Mouse (Mus musculus): ENCODE results near the gene Clip1. TPM values are rescaled to one million over a fixed set of nuclear protein-coding genes. Genes with fewer than 3 reads are reported as not detected.

Clip1 gene
- polyA plus RNA-seq, 1 experiment = 24.4 TPM

DNA sequence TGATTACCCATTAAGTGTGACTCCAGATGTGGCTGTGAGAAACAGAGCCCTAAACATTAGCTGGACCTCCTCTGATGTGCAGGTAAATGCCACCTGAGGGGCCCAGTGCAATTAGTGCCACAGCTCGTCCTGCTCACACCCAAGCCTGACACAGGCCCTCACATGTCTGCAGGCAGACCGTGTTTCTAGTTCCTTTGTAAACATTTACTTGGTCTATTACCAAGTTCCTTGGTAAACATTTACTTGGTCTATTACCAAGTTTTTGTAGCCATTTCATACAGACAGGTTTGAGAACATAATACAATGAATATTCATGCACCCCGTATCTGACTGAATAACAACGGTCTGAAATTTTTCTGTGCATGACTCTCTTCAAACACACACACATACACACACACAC lies 25.2 kb upstream of the Clip1 start:
- 37% methylated on average over 4 of the region's 4 CpGs for WGBS
- peaks cover 14% of the 10 kb centered on the region for H3K36me3 ChIP-seq (ENCODE audit: control insufficient read depth, insufficient read depth, low read length)

GRCm38 (mm10) chr5:123708598-123708997 lies 24.2 kb upstream of the Clip1 start:
- Histone ChIP-seq H3K27ac (ENCODE audit: insufficient read depth, low read depth, low read length) (no peak overlapping the region), H3K36me3 (ENCODE audit: control insufficient read depth, insufficient read depth, low read length) (peaks cover 15% of the 10 kb centered on the region), H3K4me3 (ENCODE audit: insufficient read depth, low read depth, low read length) (no peak overlapping the region), H3K4me1 (ENCODE audit: control insufficient read depth, insufficient read depth, low read length) (peaks cover 6% of the 10 kb centered on the region; the same call in 1 of the 2 replicates), H3K27me3 (replicated peaks; ENCODE audit: control insufficient read depth, insufficient read depth, low read length) (no peaks in the 10 kb centered on the region)
- whole genome bisulfite sequencing = 81% methylated on average over 12 of the region's 12 CpGs
- TF ChIP-seq CTCF (conservative IDR thresholded peaks at IDR 0.05; ENCODE audit: insufficient read depth, insufficient read length, low read depth, low read length) (no peak), POLR2A (IDR thresholded peaks at IDR 0.05; ENCODE audit: low read depth, low read length) (no peak)
- peak; percentile 69 for DNase-seq

More for the DNA sequence above, 25.2 kb upstream of the Clip1 start:
- TF ChIP-seq CTCF (conservative IDR thresholded peaks at IDR 0.05; ENCODE audit: insufficient read depth, insufficient read length, low read depth, low read length) (no peak), POLR2A (IDR thresholded peaks at IDR 0.05; ENCODE audit: low read depth, low read length) (no peak)
- peak overlapping the region; percentile 52; the same call in 1 of the 2 replicates for H3K27ac ChIP-seq (ENCODE audit: insufficient read depth, low read depth, low read length)
- H3K4me1 ChIP-seq (ENCODE audit: control insufficient read depth, insufficient read depth, low read length) = peaks cover 6% of the 10 kb centered on the region; the same call in 1 of the 2 replicates
- no peaks in the 10 kb centered on the region for H3K27me3 ChIP-seq (replicated peaks; ENCODE audit: control insufficient read depth, insufficient read depth, low read length)
- no peak overlapping the region for H3K4me3 ChIP-seq (ENCODE audit: insufficient read depth, low read depth, low read length)
- DNase-seq = peak; percentile 62

- no peaks in the 10 kb centered on the region for H3K27me3 ChIP-seq (replicated peaks; ENCODE audit: control insufficient read depth, insufficient read depth, low read length)
- DNase-seq = peak; percentile 80
- H3K4me1 ChIP-seq (ENCODE audit: control insufficient read depth, insufficient read depth, low read length) = no peaks in the 10 kb centered on the region
- no peak for TF ChIP-seq POLR2A (IDR thresholded peaks at IDR 0.05; ENCODE audit: low read depth, low read length)
- no peak for TF ChIP-seq CTCF (conservative IDR thresholded peaks at IDR 0.05; ENCODE audit: insufficient read depth, insufficient read length, low read depth, low read length)
- H3K4me3 ChIP-seq (ENCODE audit: insufficient read depth, low read depth, low read length) = no peak overlapping the region
- no peak overlapping the region for H3K27ac ChIP-seq (ENCODE audit: insufficient read depth, low read depth, low read length)
- WGBS = 25% methylated on average over 11 of the region's 11 CpGs
- H3K36me3 ChIP-seq (ENCODE audit: control insufficient read depth, insufficient read depth, low read length) = peaks cover 15% of the 10 kb centered on the region
These were observed 16.2 kb upstream of the Clip1 start for GRCm38 (mm10) chr5:123700625-123701024.

GRCm38 (mm10) chr5:123699198-123699597 lies 14.8 kb upstream of the Clip1 start:
- 19% methylated on average over 3 of the region's 3 CpGs for WGBS
- Histone ChIP-seq H3K4me3 (ENCODE audit: insufficient read depth, low read depth, low read length) (no peak overlapping the region), H3K4me1 (ENCODE audit: control insufficient read depth, insufficient read depth, low read length) (no peaks in the 10 kb centered on the region), H3K27me3 (replicated peaks; ENCODE audit: control insufficient read depth, insufficient read depth, low read length) (no peaks in the 10 kb centered on the region), H3K27ac (ENCODE audit: insufficient read depth, low read depth, low read length) (no peak overlapping the region), H3K36me3 (ENCODE audit: control insufficient read depth, insufficient read depth, low read length) (peaks cover 10% of the 10 kb centered on the region)
- TF ChIP-seq POLR2A (IDR thresholded peaks at IDR 0.05; ENCODE audit: low read depth, low read length) (no peak), CTCF (conservative IDR thresholded peaks at IDR 0.05; ENCODE audit: insufficient read depth, insufficient read length, low read depth, low read length) (peak; percentile 85)
- peak; percentile 84 for DNase-seq

DNA sequence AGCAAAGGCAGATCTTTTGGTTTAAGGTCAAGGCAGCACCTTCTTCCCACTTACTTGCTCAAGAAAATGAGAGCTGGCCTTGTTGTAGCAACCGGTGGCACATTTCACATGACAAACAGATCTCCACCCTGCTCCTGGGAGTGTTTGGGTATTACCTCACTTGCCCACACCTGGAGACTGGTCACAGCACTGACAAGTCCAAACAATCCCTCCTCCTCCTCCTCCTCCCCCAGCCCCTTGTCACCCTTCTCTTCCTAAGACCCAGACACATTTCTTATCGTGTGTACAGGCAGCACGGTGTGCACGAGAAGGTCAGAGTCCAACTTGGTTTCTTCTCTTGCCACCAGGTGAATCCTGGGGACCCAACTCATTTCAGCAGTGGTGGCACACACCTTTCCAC lies 12.5 kb upstream of the Clip1 start:
- no peak overlapping the region for H3K4me3 ChIP-seq (ENCODE audit: insufficient read depth, low read depth, low read length)
- 61% methylated on average over 4 of the region's 4 CpGs for WGBS
- no peak for DNase-seq
- H3K27ac ChIP-seq (ENCODE audit: insufficient read depth, low read depth, low read length) = no peak overlapping the region
- H3K36me3 ChIP-seq (ENCODE audit: control insufficient read depth, insufficient read depth, low read length) = no peaks in the 10 kb centered on the region
- no peaks in the 10 kb centered on the region for H3K4me1 ChIP-seq (ENCODE audit: control insufficient read depth, insufficient read depth, low read length)
- TF ChIP-seq CTCF (conservative IDR thresholded peaks at IDR 0.05; ENCODE audit: insufficient read depth, insufficient read length, low read depth, low read length) (no peak), POLR2A (IDR thresholded peaks at IDR 0.05; ENCODE audit: low read depth, low read length) (no peak)
- no peaks in the 10 kb centered on the region for H3K27me3 ChIP-seq (replicated peaks; ENCODE audit: control insufficient read depth, insufficient read depth, low read length)

GRCm38 (mm10) chr5:123696244-123696643 lies 11.8 kb upstream of the Clip1 start:
- Histone ChIP-seq H3K4me3 (ENCODE audit: insufficient read depth, low read depth, low read length) (no peak overlapping the region), H3K4me1 (ENCODE audit: control insufficient read depth, insufficient read depth, low read length) (no peaks in the 10 kb centered on the region), H3K27ac (ENCODE audit: insufficient read depth, low read depth, low read length) (no peak overlapping the region), H3K27me3 (replicated peaks; ENCODE audit: control insufficient read depth, insufficient read depth, low read length) (no peaks in the 10 kb centered on the region), H3K36me3 (ENCODE audit: control insufficient read depth, insufficient read depth, low read length) (no peaks in the 10 kb centered on the region)
- DNase-seq = no peak
- TF ChIP-seq POLR2A (IDR thresholded peaks at IDR 0.05; ENCODE audit: low read depth, low read length) (no peak), CTCF (conservative IDR thresholded peaks at IDR 0.05; ENCODE audit: insufficient read depth, insufficient read length, low read depth, low read length) (no peak)
- 83% methylated on average over 7 of the region's 7 CpGs for WGBS

DNA sequence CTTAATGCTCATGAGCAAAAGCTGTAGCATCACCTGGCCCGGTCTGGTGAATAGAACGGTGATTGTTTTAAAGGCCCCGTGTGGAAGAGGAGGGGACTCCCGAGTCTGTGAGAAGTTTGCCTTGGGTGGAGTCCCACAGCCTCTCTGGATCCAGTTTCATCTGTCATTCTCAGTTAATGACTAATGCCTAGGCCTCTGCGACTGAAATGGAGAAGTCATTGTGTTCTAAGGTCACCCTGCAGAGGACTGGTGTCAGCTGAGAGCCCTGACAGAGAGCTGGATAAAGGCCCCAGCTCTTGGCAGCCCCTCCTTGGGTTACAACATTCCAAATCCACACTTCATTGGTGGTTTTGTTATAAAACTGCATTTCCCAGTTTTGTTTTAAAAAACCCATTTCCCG lies 10.1 kb upstream of the Clip1 start:
- Histone ChIP-seq H3K4me3 (ENCODE audit: insufficient read depth, low read depth, low read length) (no peak overlapping the region), H3K27ac (ENCODE audit: insufficient read depth, low read depth, low read length) (no peak overlapping the region), H3K4me1 (ENCODE audit: control insufficient read depth, insufficient read depth, low read length) (no peaks in the 10 kb centered on the region), H3K27me3 (replicated peaks; ENCODE audit: control insufficient read depth, insufficient read depth, low read length) (no peaks in the 10 kb centered on the region), H3K36me3 (ENCODE audit: control insufficient read depth, insufficient read depth, low read length) (no peaks in the 10 kb centered on the region)
- 29% methylated on average over 6 of the region's 6 CpGs for WGBS
- no peak for TF ChIP-seq POLR2A (IDR thresholded peaks at IDR 0.05; ENCODE audit: low read depth, low read length)
- TF ChIP-seq CTCF (conservative IDR thresholded peaks at IDR 0.05; ENCODE audit: insufficient read depth, insufficient read length, low read depth, low read length) = no peak
- DNase-seq = peak; percentile 47

Measured in kidney, adult 2 months (tissue).